Mouse (Mus musculus): ENCODE results near the gene Plxna1. TPM values are rescaled to one million over a fixed set of nuclear protein-coding genes. Genes with fewer than 3 reads are reported as not detected.

Gene Plxna1
- polyA plus RNA-seq, 1 experiment from 2014 or later: 69.4 TPM

DNA sequence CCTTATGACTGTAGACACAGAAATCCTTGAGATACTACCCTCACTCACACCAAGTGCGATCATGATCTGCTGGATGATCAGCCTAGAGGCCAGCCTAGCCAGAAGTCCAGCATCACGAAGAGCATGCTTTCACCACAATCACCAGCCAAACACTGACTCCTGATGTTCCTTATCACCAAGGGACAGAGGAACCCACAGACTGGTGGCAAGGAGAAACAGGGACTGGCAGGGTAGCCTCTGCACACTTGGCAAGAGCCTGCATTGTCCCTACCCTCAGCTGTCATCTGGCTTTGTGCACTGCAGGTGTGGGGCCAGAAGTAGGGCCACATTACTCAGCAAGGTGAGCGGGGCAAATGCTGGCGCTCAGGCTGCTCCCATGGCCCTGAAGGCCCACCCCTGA, 37.6 kb downstream of the Plxna1 start:
- no peaks in the 10 kb centered on the region for H3K27me3 ChIP-seq
- no peak overlapping the region for H3K4me3 ChIP-seq (replicated peaks)
- H3K9me3 ChIP-seq: no peaks in the 10 kb centered on the region
- H3K4me1 ChIP-seq (replicated peaks): peaks cover 26% of the 10 kb centered on the region; the same call in 1 of the 2 replicates
- H3K9ac ChIP-seq (replicated peaks): 0 out of 2 replicates have a peak overlapping the region, but pooled peaks have one; percentile 19
- H3K27ac ChIP-seq: no peak overlapping the region
- no peak overlapping the region for H3K4me2 ChIP-seq (replicated peaks)
- WGBS: 95% methylated on average over 4 of the region's 4 CpGs
- H3K36me3 ChIP-seq: peaks cover 100% of the 10 kb centered on the region
- no peak for ATAC-seq

DNA sequence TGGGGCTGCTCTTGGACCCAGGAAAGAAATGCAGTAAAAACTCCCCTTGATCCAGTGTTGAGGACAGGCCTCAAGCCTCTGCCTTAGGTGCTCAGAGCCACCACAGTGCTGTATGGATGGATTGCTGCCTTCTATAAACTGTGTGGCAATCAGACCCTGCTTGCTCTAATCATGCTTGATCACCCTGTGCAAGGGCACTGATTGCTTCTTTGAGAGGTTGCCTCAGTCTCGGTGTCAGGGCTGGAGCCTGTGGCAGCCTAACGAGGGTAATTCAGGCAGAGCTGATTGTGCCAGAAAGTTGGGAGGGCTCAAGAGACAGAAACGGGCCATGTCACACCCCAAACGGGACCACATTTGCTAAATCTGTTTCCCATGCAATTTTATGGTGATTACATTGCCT, 47.2 kb downstream of the Plxna1 start:
- Histone ChIP-seq H3K9ac (replicated peaks) (0 out of 2 replicates have a peak overlapping the region, but pooled peaks have one; percentile 7), H3K27ac (peak overlapping the region; percentile 39; the same call in 1 of the 2 replicates), H3K27me3 (no peaks in the 10 kb centered on the region), H3K4me1 (replicated peaks) (peaks cover 27% of the 10 kb centered on the region), H3K4me2 (replicated peaks) (no peak overlapping the region), H3K9me3 (no peaks in the 10 kb centered on the region), H3K4me3 (replicated peaks) (no peak overlapping the region), H3K36me3 (peaks cover 43% of the 10 kb centered on the region)
- WGBS: 46% methylated on average over 4 of the region's 4 CpGs
- no peak for ATAC-seq

DNA sequence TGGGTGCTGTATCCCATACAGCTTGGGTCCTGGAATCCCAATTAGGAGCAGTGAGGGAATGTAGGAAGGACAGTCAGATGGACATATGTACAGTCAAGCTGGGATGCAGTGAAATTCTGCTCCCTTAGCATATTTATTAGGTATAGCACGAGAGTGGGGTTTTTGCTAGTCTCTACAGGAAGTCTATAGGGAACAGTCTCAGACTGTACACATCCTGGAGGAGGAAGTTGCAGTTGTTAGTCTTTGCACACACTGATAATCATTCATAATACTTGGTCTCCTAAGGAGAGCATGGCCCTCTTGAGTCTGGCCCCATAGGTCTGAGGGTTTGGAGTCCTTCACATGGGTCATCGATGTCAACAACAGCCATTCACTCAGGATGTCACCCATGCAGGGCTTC, 50.9 kb downstream of the Plxna1 start:
- H3K4me2 ChIP-seq (replicated peaks): no peak overlapping the region
- H3K4me3 ChIP-seq (replicated peaks): no peak overlapping the region
- H3K9ac ChIP-seq (replicated peaks): no peak overlapping the region
- peaks cover 6% of the 10 kb centered on the region for H3K36me3 ChIP-seq
- peaks cover 30% of the 10 kb centered on the region for H3K4me1 ChIP-seq (replicated peaks)
- no peaks in the 10 kb centered on the region for H3K27me3 ChIP-seq
- WGBS: 79% methylated on average over 2 of the region's 2 CpGs
- no peak for ATAC-seq
- H3K27ac ChIP-seq: no peak overlapping the region
- H3K9me3 ChIP-seq: no peaks in the 10 kb centered on the region; the same call in 1 of the 2 replicates

DNA sequence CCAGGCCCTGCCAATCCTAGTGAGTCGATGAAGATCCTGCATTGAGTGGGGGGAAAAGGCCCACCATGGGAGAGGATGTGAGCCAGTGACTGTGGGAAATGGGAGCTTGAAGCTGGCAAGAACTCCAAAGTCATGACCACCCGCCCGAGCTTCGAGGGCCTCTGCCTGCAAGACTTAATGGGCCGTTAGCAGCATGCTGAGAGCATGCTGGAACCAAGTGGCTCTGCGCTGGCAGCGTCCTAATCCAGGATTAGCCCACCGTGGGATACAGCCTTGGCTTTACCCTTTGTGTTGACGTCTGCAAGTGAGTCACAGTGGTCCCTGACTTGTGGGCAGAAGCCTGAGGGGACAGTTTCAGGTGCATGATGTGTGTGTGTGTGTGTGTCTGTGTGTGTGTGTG, 52.2 kb downstream of the Plxna1 start:
- H3K4me1 ChIP-seq (replicated peaks): peaks cover 24% of the 10 kb centered on the region
- ATAC-seq: no peak
- no peaks in the 10 kb centered on the region for H3K36me3 ChIP-seq
- H3K4me2 ChIP-seq (replicated peaks): no peak overlapping the region
- WGBS: 26% methylated on average over 9 of the region's 9 CpGs
- no peaks in the 10 kb centered on the region for H3K27me3 ChIP-seq
- H3K9ac ChIP-seq (replicated peaks): no peak overlapping the region
- H3K27ac ChIP-seq: no peak overlapping the region
- H3K9me3 ChIP-seq: no peaks in the 10 kb centered on the region; the same call in 1 of the 2 replicates
- H3K4me3 ChIP-seq (replicated peaks): no peak overlapping the region

DNA sequence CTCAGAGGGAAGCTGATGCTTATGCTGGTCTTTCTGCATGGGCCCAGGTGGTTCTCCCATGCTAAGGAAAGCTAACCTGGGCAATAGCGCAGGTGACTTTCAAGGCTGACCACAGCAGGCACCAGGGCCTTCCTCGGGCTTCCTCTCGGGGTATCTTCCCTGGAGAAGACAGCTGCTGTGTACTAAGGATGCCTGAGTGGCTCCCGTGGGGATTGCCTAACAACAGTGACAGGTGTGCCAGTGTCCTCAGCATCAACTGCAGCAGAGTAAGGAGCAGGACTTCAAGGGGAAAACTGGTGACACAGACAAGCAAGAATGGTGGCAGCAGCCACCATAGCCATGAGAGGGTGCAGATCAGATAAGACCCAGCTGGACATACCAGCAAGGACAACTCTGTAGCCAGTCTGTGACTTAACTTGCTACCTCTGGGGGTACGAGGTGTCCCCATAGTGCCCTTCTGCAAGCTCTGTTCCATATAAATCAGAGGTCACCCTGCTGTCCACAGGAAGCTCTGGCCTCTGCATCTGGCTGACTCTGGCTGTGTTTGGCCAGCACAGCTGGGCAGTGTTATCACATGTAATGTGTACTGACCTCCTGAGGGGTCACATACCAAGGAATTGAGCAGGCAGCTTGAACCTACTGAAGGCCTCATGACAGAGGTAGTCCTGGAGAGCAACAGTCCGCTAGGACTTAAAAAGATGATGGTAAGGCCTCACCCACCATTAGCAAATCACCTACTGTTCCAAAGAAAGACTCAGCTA, 54.0 kb downstream of the Plxna1 start:
- Histone ChIP-seq H3K36me3 (no peaks in the 10 kb centered on the region), H3K27ac (no peak overlapping the region), H3K27me3 (no peaks in the 10 kb centered on the region), H3K9me3 (no peaks in the 10 kb centered on the region; the same call in 1 of the 2 replicates), H3K4me2 (replicated peaks) (no peak overlapping the region), H3K4me1 (replicated peaks) (peaks cover 23% of the 10 kb centered on the region), H3K4me3 (replicated peaks) (no peak overlapping the region), H3K9ac (replicated peaks) (no peak overlapping the region)
- WGBS: 81% methylated on average over 6 of the region's 6 CpGs
- ATAC-seq: no peak

DNA sequence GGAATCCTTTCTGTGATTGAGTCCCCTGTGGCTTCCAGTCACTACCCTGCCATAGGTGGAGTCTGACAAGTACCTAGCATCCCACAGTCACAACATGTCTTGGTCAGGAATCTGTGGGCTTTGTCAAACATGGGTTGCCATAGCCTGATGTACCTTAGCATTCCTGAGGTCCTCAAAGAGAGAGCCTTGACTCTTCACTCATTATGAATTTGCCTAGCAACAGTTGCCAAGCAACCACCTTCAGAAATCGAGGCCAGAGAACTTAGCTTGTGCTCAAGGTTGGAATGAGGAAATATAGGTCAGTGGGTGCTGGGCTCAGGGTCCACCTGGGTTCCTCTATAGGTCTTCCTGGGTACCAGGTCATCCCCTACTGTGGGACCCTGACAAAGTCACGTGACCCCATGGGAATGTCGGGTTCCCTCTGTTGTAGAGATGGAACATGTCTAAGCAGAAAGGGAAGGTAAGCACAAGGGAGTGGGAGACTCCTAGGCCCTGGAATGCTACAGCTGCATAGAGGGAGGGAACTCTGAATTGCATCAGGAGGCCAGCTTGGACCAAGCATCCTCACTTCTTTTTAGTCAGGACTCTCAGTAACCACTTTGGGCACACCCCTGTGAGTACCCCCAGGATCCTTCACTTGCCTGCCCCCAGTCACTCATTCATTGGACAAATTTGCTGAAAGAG, 57.9 kb downstream of the Plxna1 start:
- peak; percentile 29; the same call in 1 of the 2 replicates for ATAC-seq

DNA sequence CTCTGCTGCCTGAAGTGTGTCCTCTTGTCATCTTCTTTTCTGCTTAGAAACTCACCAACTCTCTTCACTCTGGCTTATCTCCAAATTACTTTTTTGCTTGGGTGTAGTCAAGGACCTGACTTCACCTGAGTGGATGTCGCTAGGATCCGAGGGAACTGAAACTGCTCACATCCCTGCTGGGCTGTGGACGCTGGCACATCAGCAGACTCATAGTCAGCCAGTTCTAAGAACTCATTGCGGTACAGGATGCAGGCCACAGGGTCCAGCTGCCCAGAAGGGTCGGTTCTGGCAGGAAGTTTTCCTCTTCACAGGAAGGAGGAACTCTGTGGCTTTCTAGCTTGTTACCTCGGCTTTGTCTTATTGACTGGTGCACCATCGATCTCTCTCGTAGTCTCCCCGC, 62.6 kb downstream of the Plxna1 start:
- Histone ChIP-seq H3K27ac (no peak overlapping the region), H3K4me2 (replicated peaks) (no peak overlapping the region), H3K36me3 (no peaks in the 10 kb centered on the region), H3K27me3 (no peaks in the 10 kb centered on the region), H3K4me3 (replicated peaks) (no peak overlapping the region), H3K9ac (replicated peaks) (no peak overlapping the region), H3K9me3 (no peaks in the 10 kb centered on the region), H3K4me1 (replicated peaks) (peaks cover 20% of the 10 kb centered on the region)
- WGBS: 82% methylated on average over 9 of the region's 9 CpGs
- ATAC-seq: no peak

More for the DNA sequence above, 57.9 kb downstream of the Plxna1 start:
- Histone ChIP-seq H3K4me1 (replicated peaks) (peaks cover 8% of the 10 kb centered on the region), H3K36me3 (no peaks in the 10 kb centered on the region), H3K27ac (no peak overlapping the region), H3K9ac (replicated peaks) (no peak overlapping the region), H3K9me3 (no peaks in the 10 kb centered on the region; the same call in 1 of the 2 replicates), H3K27me3 (no peaks in the 10 kb centered on the region), H3K4me2 (replicated peaks) (no peak overlapping the region), H3K4me3 (replicated peaks) (no peak overlapping the region)
- WGBS: 52% methylated on average over 3 of the region's 3 CpGs

- no peaks in the 10 kb centered on the region for H3K9me3 ChIP-seq
- no peak overlapping the region for H3K4me2 ChIP-seq (replicated peaks)
- whole genome bisulfite sequencing: 34% methylated on average over 15 of the region's 15 CpGs
- no peak overlapping the region for H3K4me3 ChIP-seq (replicated peaks)
- H3K4me1 ChIP-seq (replicated peaks): peaks cover 14% of the 10 kb centered on the region
- no peak overlapping the region for H3K27ac ChIP-seq
- no peaks in the 10 kb centered on the region for H3K36me3 ChIP-seq
- H3K9ac ChIP-seq (replicated peaks): no peak overlapping the region
- no peaks in the 10 kb centered on the region for H3K27me3 ChIP-seq
- ATAC-seq: peak; percentile 62
Measured at GRCm38 (mm10) chr6:89296909-89297695, 65.3 kb downstream of the Plxna1 start.

DNA sequence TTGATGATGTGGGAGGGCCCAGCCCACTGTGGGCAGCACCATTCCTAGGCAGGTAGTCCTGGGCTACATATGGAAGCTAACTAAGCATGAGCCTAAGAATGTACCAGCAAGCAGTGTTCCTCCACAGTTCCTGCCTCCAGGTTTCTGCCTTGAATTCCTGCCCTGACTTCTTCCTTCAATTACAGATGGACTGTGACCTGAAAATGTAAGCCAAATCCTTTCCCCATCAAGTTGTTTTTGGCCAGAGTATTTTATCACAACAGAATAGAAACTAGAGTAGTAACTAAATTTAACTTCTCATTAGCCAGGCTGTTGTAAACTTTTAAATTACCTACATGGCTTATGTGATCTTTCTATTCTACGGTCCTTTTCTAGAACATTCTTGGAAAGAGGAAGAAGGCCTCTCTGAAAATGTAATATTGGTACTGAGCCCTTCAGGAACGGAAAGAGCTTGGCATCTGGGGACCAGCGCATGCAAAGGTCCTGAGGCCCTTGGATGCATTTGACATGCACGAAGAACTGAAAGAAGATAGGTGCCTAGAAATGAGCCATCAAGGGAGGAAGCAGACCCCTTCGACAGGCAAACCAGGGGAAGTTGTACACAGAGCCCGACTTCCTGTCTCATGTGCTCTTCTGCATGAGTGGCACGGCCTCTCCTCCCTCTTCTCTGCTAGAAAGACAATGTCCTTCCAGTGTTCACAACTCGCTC, 66.3 kb downstream of the Plxna1 start:
- ATAC-seq: no peak
- H3K9me3 ChIP-seq: no peaks in the 10 kb centered on the region
- H3K9ac ChIP-seq (replicated peaks): no peak overlapping the region
- no peaks in the 10 kb centered on the region for H3K36me3 ChIP-seq
- WGBS: 94% methylated on average over 8 of the region's 8 CpGs
- H3K27me3 ChIP-seq: no peaks in the 10 kb centered on the region
- H3K27ac ChIP-seq: no peak overlapping the region
- H3K4me3 ChIP-seq (replicated peaks): no peak overlapping the region
- peaks cover 23% of the 10 kb centered on the region for H3K4me1 ChIP-seq (replicated peaks)
- no peak overlapping the region for H3K4me2 ChIP-seq (replicated peaks)

GRCm38 (mm10) chr6:89294621-89295020, 67.8 kb downstream of the Plxna1 start:
- H3K4me2 ChIP-seq (replicated peaks): no peak overlapping the region
- no peaks in the 10 kb centered on the region for H3K9me3 ChIP-seq
- no peak overlapping the region for H3K4me3 ChIP-seq (replicated peaks)
- H3K27ac ChIP-seq: no peak overlapping the region
- peaks cover 26% of the 10 kb centered on the region for H3K4me1 ChIP-seq (replicated peaks)
- H3K27me3 ChIP-seq: 0 out of 2 replicates have a peak, but pooled peaks cover 3% of the 10 kb centered on the region
- no peaks in the 10 kb centered on the region for H3K36me3 ChIP-seq
- WGBS: 54% methylated on average over 1 of the region's 1 CpGs
- H3K9ac ChIP-seq (replicated peaks): no peak overlapping the region
- ATAC-seq: no peak

DNA sequence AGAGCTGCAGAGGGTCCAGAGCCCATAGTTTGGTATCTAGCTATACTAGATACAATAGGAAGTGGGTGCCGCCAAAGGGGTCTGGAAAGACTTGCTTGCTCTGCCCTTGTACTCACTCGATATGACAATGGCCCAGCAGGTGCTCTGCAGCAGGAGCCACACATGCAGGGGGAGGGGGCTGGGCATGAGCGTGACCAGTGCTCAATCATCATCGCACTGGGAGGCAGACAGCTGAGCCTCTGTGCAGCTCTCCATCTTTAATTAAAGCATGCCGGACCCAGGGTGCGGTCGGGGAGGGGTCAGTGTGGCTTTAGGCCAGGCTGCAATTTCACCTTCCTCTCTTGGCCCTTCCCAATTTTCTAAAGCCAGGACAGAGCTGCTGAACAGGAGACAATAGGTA, 70.9 kb downstream of the Plxna1 start:
- 3% methylated on average over 7 of the region's 7 CpGs for whole genome bisulfite sequencing
- Histone ChIP-seq H3K4me2 (replicated peaks) (no peak overlapping the region), H3K9ac (replicated peaks) (0 out of 2 replicates have a peak overlapping the region, but pooled peaks have one; percentile 32), H3K36me3 (no peaks in the 10 kb centered on the region), H3K27me3 (0 out of 2 replicates have a peak, but pooled peaks cover 3% of the 10 kb centered on the region), H3K4me3 (replicated peaks) (no peak overlapping the region), H3K4me1 (replicated peaks) (peaks cover 32% of the 10 kb centered on the region), H3K9me3 (no peaks in the 10 kb centered on the region), H3K27ac (0 out of 2 replicates have a peak overlapping the region, but pooled peaks have one; percentile 7)
- peak; percentile 60 for ATAC-seq
